Mouse (Mus musculus) G1E (cell line): Measurements from ENCODE around the gene Gstt1.

Experiments
- CTCF ChIP-seq: IDR thresholded peaks from 2 replicates; pipeline ENCODE4 v1.5.1; 2012; ENCODE audit warnings: low read depth, low read length, inconsistent platforms, mixed read lengths
- POLR2AphosphoS5 ChIP-seq: IDR thresholded peaks from 2 replicates; pipeline ENCODE4 v1.6.1; 2012; ENCODE audit warnings: low read depth, low read length, inconsistent platforms; ENCODE audit not compliant: insufficient replicate concordance

GRCm38 (mm10) chr10:75766856-75767255 is 31.5 kb downstream of the Gstt1 start:
- TF ChIP-seq CTCF = no peak
- TF ChIP-seq POLR2AphosphoS5 = no peak
